Comparison of ENCODE assay signal across 8 mouse cellular contexts in genomic region chr3:51233918-51234751, GRCm38 (mm10). TPM values are rescaled to one million over a fixed set of nuclear protein-coding genes. Genes with fewer than 3 reads are reported as not detected.
DNase-seq lines count a peak whose midpoint lies in the region; ATAC-seq lines count a peak whose summit lies in the region.

No protein-coding gene starts in this region.

- no peak overlapping the region for H3K4me2 ChIP-seq in hindbrain, embryonic 12.5 days (replicated peaks)

- no peak overlapping the region for H3K9ac ChIP-seq in hindbrain, embryonic 12.5 days

- H3K4me3 ChIP-seq in hindbrain, embryonic 12.5 days: no peak overlapping the region

- peak overlapping the region; percentile 3; the same call in 1 of the 2 replicates for H3K27ac ChIP-seq in hindbrain, embryonic 12.5 days

- peak; percentile 84 for ATAC-seq in hindbrain, embryonic 12.5 days (ENCODE audit: low FRiP score)

- WGBS in hindbrain, embryonic 12.5 days: 50% methylated on average over 13 of the region's 13 CpGs

- no peaks in the 10 kb centered on the region for H3K36me3 ChIP-seq in hindbrain, embryonic 12.5 days

- peak; percentile 71 for DNase-seq in Muller cell, postnatal 12 days (ENCODE audit: inconsistent ontology term)
- DNase-seq in cerebellum, adult 9-11 months: peak; percentile 79
- DNase-seq in frontal cortex, postnatal 14 days (ENCODE audit: low spot score in 2 of 2): peak; percentile 49 to 70
- peak; percentile 81 to 85 for DNase-seq in layer of hippocampus, postnatal 10 days (ENCODE audit: low spot score in 2 of 2)
- peak; percentile 91 for DNase-seq in lung, postnatal 10 days
- peak; percentile 69 for DNase-seq in retina, adult 2 months (ENCODE audit: low read depth, low spot score)
- peak; percentile 85 for DNase-seq in thymus, postnatal 25 days

- H3K9me3 ChIP-seq in hindbrain, embryonic 12.5 days (replicated peaks): no peaks in the 10 kb centered on the region

- H3K4me1 ChIP-seq in hindbrain, embryonic 12.5 days: 0 out of 2 replicates have a peak, but pooled peaks cover 7% of the 10 kb centered on the region

- no peaks in the 10 kb centered on the region for H3K27me3 ChIP-seq in hindbrain, embryonic 12.5 days

RNA-seq across cellular contexts. Expression of gene Noct, which starts 9.9 kb away (rescaled TPM):
- 18.5 and 19.3 TPM in 2 replicates for polyA plus RNA-seq in hindbrain, embryonic 12.5 days (2016; fragmentation: Nextera tagmentation; extraction: Ambion mirVana)
- 10 to 100 TPM; 52.4 to 53.9 TPM for total RNA-seq in layer of hippocampus, postnatal 10 days (2021)
